Mouse (Mus musculus): Measurements from ENCODE around the gene Man2a1.

DNA sequence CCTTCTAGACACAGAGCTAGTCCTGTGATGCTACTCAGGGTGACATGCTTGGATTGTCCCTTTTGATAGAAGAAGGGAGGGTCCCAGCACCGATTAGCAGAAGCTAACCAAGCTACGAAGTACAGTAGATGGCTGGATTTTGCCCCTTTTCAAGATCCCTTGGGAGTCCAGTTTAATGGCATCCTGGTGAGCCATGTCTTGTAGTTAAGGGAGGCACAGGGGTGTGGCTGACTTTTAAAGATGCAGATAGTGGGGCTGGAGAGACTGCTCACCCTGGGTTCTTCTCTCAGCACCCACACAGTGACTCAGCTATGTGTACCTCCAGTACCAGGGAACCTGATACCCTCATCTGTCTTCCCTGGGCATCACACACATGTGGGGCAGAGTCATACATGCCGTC, 20.1 kb downstream of the Man2a1 start:
- TF ChIP-seq POLR2A (IDR thresholded peaks at IDR 0.05; ENCODE audit: extremely low read depth, insufficient read depth, low read length) (no peak), CTCF (IDR thresholded peaks at IDR 0.05; ENCODE audit: low read depth, low read length) (no peak)
